Mouse (Mus musculus) splenic B cell, adult 2 months (primary cell): Measurements from ENCODE around the gene Adam12.

Experiments
- DNase-seq: peaks from one replicate; pipeline ENCODE4 v3.0.0-alpha.2; 2011; ENCODE audit warnings: low read depth, low spot score
- H3K27me3 ChIP-seq: 2 replicates; pipeline ENCODE4 v1.6.1; 2012; ENCODE audit warnings: mild to moderate bottlenecking, low read length, moderate library complexity, mixed read lengths; ENCODE audit not compliant: control insufficient read depth, poor library complexity, insufficient read depth, severe bottlenecking
- H3K36me3 ChIP-seq: 2 replicates; pipeline ENCODE4 v1.6.1; 2012; ENCODE audit warnings: mild to moderate bottlenecking, low read length, moderate library complexity, mixed read lengths; ENCODE audit not compliant: control insufficient read depth, poor library complexity, insufficient read depth, severe bottlenecking

The Adam12 gene

GRCm38 (mm10) chr7:134186497-134186896 is 45.4 kb downstream of the Adam12 start:
- H3K27me3 ChIP-seq: no peaks in the 10 kb centered on the region
- DNase-seq: no peak
- no peaks in the 10 kb centered on the region for H3K36me3 ChIP-seq

- H3K27me3 ChIP-seq: no peaks in the 10 kb centered on the region
- DNase-seq: no peak
- H3K36me3 ChIP-seq: no peaks in the 10 kb centered on the region
Observed at GRCm38 (mm10) chr7:134185751-134186150, 46.2 kb downstream of the Adam12 start.

- no peak for DNase-seq
- Histone ChIP-seq H3K36me3 (no peaks in the 10 kb centered on the region), H3K27me3 (no peaks in the 10 kb centered on the region)
Observed at GRCm38 (mm10) chr7:134181717-134182116, 50.2 kb downstream of the Adam12 start.

GRCm38 (mm10) chr7:134181056-134181455 is 50.9 kb downstream of the Adam12 start:
- no peak for DNase-seq
- no peaks in the 10 kb centered on the region for H3K27me3 ChIP-seq
- H3K36me3 ChIP-seq: no peaks in the 10 kb centered on the region

DNA sequence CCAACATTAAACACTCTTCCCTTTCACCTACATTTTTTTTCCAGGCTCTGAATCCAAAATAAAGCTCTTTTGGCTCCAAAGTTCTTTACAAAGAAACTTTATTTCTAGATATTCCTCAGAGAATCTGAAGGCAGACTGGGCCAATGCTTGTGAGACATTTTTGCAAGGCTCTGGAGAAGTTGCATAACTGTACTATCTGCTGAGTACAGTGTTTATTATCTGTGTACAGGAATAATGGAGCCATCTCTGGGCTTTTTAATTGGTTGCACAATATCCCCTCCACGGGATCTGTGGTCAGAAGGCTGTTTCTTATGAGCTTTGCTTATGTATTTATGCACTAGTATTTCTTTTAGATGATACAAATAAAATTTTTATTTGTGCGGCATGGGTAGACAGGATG is 54.9 kb downstream of the Adam12 start:
- no peak for DNase-seq
- Histone ChIP-seq H3K36me3 (no peaks in the 10 kb centered on the region), H3K27me3 (no peaks in the 10 kb centered on the region)

GRCm38 (mm10) chr7:134175201-134175600 is 56.7 kb downstream of the Adam12 start:
- DNase-seq: no peak
- no peaks in the 10 kb centered on the region for H3K36me3 ChIP-seq
- H3K27me3 ChIP-seq: no peaks in the 10 kb centered on the region

- H3K27me3 ChIP-seq: no peaks in the 10 kb centered on the region
- no peaks in the 10 kb centered on the region for H3K36me3 ChIP-seq
- no peak for DNase-seq
Observed at GRCm38 (mm10) chr7:134173442-134174090, 58.4 kb downstream of the Adam12 start.

GRCm38 (mm10) chr7:134170180-134170910 is 61.6 kb downstream of the Adam12 start:
- Histone ChIP-seq H3K36me3 (no peaks in the 10 kb centered on the region), H3K27me3 (no peaks in the 10 kb centered on the region)
- no peak for DNase-seq

- Histone ChIP-seq H3K36me3 (no peaks in the 10 kb centered on the region), H3K27me3 (no peaks in the 10 kb centered on the region)
- DNase-seq: no peak
Observed at GRCm38 (mm10) chr7:134169780-134170179, 62.2 kb downstream of the Adam12 start.

GRCm38 (mm10) chr7:134167586-134167985 is 64.4 kb downstream of the Adam12 start:
- H3K36me3 ChIP-seq: no peaks in the 10 kb centered on the region
- H3K27me3 ChIP-seq: no peaks in the 10 kb centered on the region
- DNase-seq: no peak

- Histone ChIP-seq H3K27me3 (no peaks in the 10 kb centered on the region), H3K36me3 (no peaks in the 10 kb centered on the region)
- DNase-seq: no peak
Observed at GRCm38 (mm10) chr7:134163751-134164150, 68.2 kb downstream of the Adam12 start.

DNA sequence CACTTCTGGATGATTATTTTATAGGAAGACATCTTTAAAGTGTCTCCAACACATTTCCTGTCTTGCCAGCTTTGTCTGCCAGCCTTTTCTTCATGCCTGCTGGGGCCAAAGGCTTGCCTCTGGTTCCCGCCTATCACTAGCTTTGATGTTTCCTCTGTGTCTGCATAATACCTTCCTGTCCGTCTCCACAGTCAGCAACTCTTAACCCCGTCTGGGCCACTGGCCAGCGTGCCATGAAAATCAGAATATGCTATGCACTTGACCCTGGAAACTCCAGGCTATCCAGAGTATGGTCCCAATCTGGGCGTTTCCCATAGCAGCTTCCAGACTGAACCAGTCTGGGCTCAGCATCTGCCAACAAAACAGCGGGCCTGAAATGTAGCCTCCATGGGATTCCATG is 69.1 kb downstream of the Adam12 start:
- Histone ChIP-seq H3K36me3 (no peaks in the 10 kb centered on the region), H3K27me3 (no peaks in the 10 kb centered on the region)
- DNase-seq: no peak

DNA sequence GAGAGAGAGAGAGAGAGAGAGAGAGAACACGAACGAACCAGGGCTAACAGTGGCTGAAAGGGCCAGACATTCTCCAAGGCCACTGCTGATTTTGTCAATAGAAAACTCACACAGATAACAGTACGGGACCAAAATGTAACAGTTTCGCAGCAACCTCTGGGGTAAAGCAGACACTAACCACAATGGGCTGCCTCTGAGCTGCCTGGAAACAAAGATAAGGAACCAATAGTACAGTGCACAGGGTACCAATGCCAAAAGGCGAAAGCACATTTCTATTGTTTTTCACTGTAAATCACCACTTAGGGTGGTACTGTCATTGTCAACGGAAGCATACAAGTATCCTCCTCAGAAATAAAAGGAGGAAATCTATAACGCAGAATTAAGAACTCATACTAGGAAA is 72.3 kb downstream of the Adam12 start:
- H3K36me3 ChIP-seq: no peaks in the 10 kb centered on the region
- H3K27me3 ChIP-seq: no peaks in the 10 kb centered on the region
- no peak for DNase-seq

GRCm38 (mm10) chr7:134151330-134151729 is 80.6 kb downstream of the Adam12 start:
- no peaks in the 10 kb centered on the region for H3K27me3 ChIP-seq
- DNase-seq: no peak
- no peaks in the 10 kb centered on the region for H3K36me3 ChIP-seq

DNA sequence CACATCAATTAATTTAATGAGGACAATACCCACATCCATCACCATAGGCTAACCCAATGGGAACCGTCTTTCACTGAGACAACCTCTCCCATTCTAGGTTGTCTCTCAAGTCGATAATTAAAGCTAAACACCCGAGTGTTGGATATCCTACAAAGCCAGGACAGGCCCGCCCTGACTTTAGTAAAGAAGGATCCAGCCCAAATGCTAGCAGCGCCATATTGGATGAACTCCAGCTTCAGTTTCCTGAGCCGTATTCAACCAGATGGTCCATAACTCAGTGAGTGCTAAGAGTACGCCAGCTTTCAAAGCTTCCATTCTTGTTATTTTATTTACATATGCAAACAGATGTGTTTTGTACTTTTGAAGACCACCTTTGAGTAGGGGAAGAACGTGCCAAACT is 81.6 kb downstream of the Adam12 start:
- Histone ChIP-seq H3K27me3 (no peaks in the 10 kb centered on the region), H3K36me3 (no peaks in the 10 kb centered on the region)
- DNase-seq: no peak

GRCm38 (mm10) chr7:134149351-134149750 is 82.6 kb downstream of the Adam12 start:
- H3K27me3 ChIP-seq: no peaks in the 10 kb centered on the region
- DNase-seq: no peak

More at GRCm38 (mm10) chr7:134149351-134149750, 82.6 kb downstream of the Adam12 start:
- H3K36me3 ChIP-seq: no peaks in the 10 kb centered on the region
